Mouse (Mus musculus) cerebellum, postnatal 14 days (tissue): ENCODE measurements at regions not wholly inside any gene's neighbourhood (a gene's known extent, or its start where the extent isn't known, plus 50 kb on each side); places are given as distances from the start of the nearest gene placed in this dataset.

Source experiments
- DNase-seq, 2 experiments: peaks; one replicate each; pipeline ENCODE4 v3.0.0; 2021; ENCODE audit warnings: mixed read lengths in 2 of 2

DNA sequence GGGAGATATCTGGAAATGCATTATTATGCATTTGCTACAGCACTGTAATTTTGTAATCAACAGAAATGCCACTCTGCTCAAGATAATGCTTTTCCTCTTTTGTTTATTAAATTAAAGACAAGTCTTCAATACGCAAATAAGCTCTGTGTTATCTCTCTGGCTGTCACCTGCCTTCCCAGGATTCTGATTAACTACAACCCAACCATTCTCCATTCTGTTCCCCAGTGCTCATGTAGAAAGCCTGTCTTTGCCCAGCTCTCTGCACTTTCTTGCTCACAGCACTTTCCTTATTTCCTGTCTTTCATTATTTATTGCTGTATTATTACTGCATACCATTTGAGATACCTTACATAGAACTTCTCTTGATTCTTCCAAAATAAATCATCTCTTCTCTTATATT, 525.6 kb downstream of the Cd109 start:
- DNase-seq, result no peak

DNA sequence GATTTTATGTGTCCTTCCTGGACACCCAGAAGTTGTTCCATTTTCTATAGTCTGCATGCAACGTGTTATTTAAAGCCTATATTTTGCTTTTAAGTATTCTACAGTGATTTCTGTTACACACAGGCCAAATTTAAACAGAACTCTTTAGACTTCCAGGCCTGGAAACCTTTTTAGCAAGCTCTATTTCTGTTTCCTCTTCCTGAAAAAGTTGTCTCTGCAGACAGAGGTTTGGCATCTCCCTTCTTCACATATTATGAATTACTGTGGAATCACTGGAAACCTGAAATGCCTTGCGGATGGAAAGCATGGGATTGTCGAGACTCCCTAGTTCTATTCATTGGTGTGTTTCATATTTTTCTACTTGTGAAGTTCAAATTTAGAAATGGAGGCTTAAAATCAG, 530.7 kb downstream of the Cd109 start:
- no peak for DNase-seq

GRCm38 (mm10) chr9:79165596-79165995, 550.2 kb downstream of the Cd109 start:
- DNase-seq, result no peak

DNA sequence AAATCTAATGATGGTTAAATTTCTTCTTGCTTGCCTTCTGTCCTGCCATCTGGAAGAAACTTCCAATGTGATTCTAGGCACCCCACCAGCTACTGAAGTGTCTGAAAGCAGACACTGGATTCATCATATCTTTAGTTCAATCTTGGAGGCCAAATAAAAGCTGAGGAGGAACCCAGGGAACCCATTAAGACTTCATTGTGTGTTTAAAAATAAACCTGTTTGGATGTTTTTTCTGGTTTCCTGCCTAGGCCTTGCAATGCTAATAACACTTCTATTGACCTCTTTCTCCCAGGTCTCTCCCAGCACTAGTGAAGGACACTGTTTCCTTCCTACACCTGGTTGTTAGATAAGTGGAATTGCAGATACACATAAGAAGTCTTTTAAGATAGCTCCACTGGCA, 545.6 kb downstream of the Col12a1 start:
- DNase-seq, result no peak

DNA sequence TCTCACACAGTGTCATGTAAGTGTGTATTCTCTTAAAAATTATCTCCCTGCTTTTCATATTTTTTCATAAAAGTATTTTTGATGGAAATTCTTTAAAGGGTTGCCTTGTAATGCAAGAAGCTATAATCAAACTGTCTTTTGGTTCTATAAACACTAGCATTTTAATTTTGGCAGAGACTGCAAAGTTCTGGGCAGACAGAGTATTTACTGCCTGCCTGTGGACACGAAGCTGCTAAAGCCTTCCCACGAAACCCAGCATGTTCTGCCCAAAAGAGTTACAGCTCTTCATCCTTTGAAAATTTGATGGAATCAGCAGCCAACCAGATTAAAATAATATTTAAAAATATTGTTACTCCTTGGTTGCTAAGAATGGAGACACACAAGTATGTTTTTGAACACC, 538.7 kb downstream of the Col12a1 start:
- no peak for DNase-seq

- no peak for DNase-seq
These were observed 523.2 kb downstream of the Col12a1 start for GRCm38 (mm10) chr9:79195420-79195819.

DNA sequence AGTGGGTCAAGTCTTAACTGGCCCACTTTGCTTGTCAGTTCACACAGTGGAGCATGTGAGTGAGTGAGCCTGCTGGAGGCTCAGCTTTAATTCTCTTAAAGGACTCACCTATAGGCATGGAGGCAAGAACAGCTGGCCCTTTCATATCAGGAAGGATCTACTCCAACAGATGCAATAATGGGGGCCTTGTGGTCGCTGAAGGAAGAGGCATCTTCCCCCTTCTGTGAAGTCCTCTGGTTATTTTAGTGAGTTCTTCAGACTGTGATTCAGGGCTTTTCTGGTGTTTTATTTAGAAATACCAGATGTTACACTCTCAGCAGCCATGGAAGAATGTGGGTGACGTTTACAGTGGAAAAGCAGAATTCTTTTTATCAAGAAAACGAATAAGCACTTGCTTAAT, 516.9 kb downstream of the Col12a1 start:
- no peak for DNase-seq

DNA sequence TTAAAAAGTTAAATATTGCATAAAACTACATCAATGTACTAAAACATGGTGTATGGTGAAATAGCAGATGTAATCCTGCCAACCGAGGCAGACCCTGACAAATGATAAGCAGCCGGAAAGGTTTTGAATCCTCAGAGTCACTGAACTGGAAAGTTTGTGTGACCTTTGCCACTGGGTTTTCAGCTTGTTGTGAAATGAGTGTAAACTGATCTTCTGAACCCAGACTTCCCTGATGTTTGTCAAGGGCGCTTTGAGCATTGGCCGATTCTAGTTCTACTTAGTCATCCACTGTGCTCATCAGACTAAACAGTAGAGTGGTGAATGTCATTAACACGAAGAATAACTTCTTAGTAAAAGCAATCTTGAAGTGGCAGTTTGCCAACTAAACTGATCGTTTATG, 505.3 kb downstream of the Col12a1 start:
- DNase-seq, result no peak

DNA sequence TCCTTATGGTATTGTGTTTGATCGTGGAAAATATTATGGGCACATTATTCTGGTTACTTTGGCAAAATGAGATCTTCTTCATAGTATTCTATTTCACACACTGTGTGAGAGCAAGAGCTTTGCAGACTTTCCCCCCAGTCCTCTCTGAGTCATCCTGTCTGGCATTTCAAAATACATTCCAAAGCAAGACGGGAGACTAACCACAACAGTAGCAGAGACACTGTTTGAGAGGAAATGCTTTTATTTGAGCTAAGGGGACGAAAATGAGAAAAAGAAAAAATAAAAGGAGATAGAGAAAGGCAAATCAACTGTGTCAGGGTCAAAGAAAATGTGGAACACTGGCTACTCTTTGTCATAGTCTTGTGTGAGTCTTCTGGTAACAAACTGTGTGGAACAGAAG, 502.6 kb downstream of the Col12a1 start:
- no peak for DNase-seq

DNA sequence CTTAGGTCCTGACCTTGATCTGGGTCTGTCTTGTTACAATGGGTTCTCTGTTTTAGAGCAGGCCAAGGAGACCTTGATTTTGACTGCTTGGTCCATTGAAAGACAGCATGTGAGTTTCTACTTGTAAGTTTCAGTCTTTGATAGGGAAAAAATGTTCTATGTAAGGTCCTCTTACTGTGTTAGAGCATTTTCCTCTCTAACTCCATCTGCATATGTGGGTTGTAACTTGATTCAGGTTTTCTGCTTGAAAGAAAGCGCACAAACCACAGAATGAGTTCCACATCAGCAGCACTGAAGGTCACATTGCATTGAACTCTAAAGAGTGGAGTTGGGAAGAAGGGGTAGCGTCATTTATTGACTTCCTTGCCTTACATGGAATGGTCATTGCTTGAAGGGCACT, 502.2 kb downstream of the Col12a1 start:
- no peak for DNase-seq

GRCm38 (mm10) chr9:79233081-79233480, 485.6 kb downstream of the Col12a1 start:
- no peak for DNase-seq

GRCm38 (mm10) chr9:79233751-79234150, 484.9 kb downstream of the Col12a1 start:
- no peak for DNase-seq

GRCm38 (mm10) chr9:79269646-79270213, 448.9 kb downstream of the Col12a1 start:
- DNase-seq, result peak; percentile 47 to 61

- DNase-seq, result peak; percentile 88 to 93
These were observed 448.4 kb downstream of the Col12a1 start for GRCm38 (mm10) chr9:79270256-79270655.

- DNase-seq, result no peak
These were observed 430.8 kb downstream of the Col12a1 start for GRCm38 (mm10) chr9:79287849-79288248.

- DNase-seq, result peak; percentile 50 to 75
These were observed 423.3 kb downstream of the Col12a1 start for GRCm38 (mm10) chr9:79295306-79295705.

DNA sequence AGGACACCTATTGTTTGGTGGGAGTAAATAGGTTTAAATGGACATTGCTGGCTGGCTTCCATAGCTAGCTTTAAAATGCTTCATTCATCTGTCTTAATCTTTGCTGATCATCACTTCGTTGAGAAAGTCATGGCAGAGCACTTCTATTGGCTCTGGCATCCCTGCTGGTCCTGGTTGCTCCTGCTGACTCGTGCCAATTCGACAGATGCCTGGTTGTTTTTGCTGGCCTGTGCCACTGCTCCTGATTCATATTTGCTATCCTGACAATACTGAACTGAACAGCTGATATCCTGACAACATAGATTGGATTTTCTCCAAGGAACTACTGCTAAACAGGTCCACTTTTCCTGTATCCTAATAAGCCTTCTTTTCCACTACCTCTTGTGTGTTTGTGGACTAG, 417.1 kb downstream of the Col12a1 start:
- DNase-seq, result peak; percentile 80 to 87

- no peak for DNase-seq
These were observed 408.0 kb downstream of the Col12a1 start for GRCm38 (mm10) chr9:79310591-79310990.

- no peak for DNase-seq
These were observed 401.2 kb downstream of the Col12a1 start for GRCm38 (mm10) chr9:79317411-79317810.

GRCm38 (mm10) chr9:79346371-79347096, 372.1 kb downstream of the Col12a1 start:
- peak; percentile 89 to 92 for DNase-seq

- DNase-seq, result no peak
These were observed 326.6 kb downstream of the Col12a1 start for GRCm38 (mm10) chr9:79392020-79392419.

GRCm38 (mm10) chr9:79414989-79415388, 303.6 kb downstream of the Col12a1 start:
- DNase-seq, result no peak

DNA sequence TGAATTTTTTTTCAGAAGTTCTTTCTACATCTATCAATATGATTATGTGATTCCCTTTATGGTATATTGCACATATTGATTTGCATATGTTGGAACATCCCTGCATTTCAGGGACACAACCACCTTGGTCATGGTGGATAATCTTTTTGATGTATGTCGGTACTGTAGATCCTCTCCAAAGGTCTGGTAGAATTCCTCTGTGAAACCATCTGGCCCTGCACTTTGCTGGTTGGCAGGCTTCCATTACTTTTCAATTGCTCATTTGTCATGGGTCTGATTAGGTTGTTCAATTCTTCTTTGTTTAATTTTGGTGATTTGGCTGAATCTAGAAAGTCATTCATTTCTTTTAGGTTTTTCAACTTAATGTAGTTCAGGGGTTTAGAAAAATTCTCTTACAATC, 288.2 kb downstream of the Col12a1 start:
- peak; percentile 73 to 84 for DNase-seq

GRCm38 (mm10) chr9:79437636-79438035, 281.0 kb downstream of the Col12a1 start:
- peak; percentile 25 for DNase-seq
